Mouse (Mus musculus) ovary, postnatal 14 days (tissue): ENCODE data around the gene Tmem177.

Source experiments
- DNase-seq: peaks from one replicate; pipeline ENCODE4 v3.0.0; 2022; ENCODE audit warnings: low spot score

Gene Tmem177

GRCm38 (mm10) chr1:119889347-119889746, 23.7 kb downstream of the Tmem177 start:
- DNase-seq: no peak

GRCm38 (mm10) chr1:119886320-119886719, 26.7 kb downstream of the Tmem177 start:
- no peak for DNase-seq

- no peak for DNase-seq
Observed at GRCm38 (mm10) chr1:119884272-119884671, 28.7 kb downstream of the Tmem177 start.

GRCm38 (mm10) chr1:119878909-119879308, 34.1 kb downstream of the Tmem177 start:
- no peak for DNase-seq

- no peak for DNase-seq
Observed at GRCm38 (mm10) chr1:119877469-119877868, 35.5 kb downstream of the Tmem177 start.

- no peak for DNase-seq
Observed at GRCm38 (mm10) chr1:119868395-119869161, 44.4 kb downstream of the Tmem177 start.

- DNase-seq: no peak
Observed at GRCm38 (mm10) chr1:119867300-119867699, 45.7 kb downstream of the Tmem177 start.

GRCm38 (mm10) chr1:119865311-119865710, 47.7 kb downstream of the Tmem177 start:
- no peak for DNase-seq

- DNase-seq: no peak
Observed at GRCm38 (mm10) chr1:119863507-119864296, 49.3 kb downstream of the Tmem177 start.

- no peak for DNase-seq
Observed at GRCm38 (mm10) chr1:119859566-119859965, 53.4 kb downstream of the Tmem177 start.
